Mouse (Mus musculus) intestine, embryonic 15.5 days (tissue): ENCODE measurements around the gene Nsmce3. TPM values are rescaled to one million over a fixed set of nuclear protein-coding genes. Genes with fewer than 3 reads are reported as not detected.

Source experiments
- ATAC-seq: fragments of 200-750 bp; cut with Nextera tagmentation; 2 replicates; pipeline ENCODE4 v1.8.0; 2017; ENCODE audit warnings: moderate TSS enrichment, moderate library complexity
- H3K27ac ChIP-seq: fragments of 300-500 bp; sonication (generic); 2 replicates; pipeline ENCODE4 v1.5.1; 2015; ENCODE audit warnings: mild to moderate bottlenecking, inconsistent platforms
- H3K27me3 ChIP-seq: fragments of 300-500 bp; sonication (generic); replicated peaks from 2 replicates; pipeline ENCODE4 v1.6.1; 2015; ENCODE audit warnings: inconsistent platforms
- H3K36me3 ChIP-seq: fragments of 300-500 bp; sonication (generic); 2 replicates; pipeline ENCODE4 v1.6.1; 2015; ENCODE audit warnings: inconsistent platforms
- H3K4me1 ChIP-seq: fragments of 300-500 bp; sonication (generic); replicated peaks from 2 replicates; pipeline ENCODE4 v1.6.1; 2015; ENCODE audit warnings: inconsistent platforms
- H3K4me2 ChIP-seq: fragments of 300-500 bp; sonication (generic); replicated peaks from 2 replicates; pipeline ENCODE4 v1.6.1; 2015; ENCODE audit warnings: mild to moderate bottlenecking, inconsistent platforms
- H3K4me3 ChIP-seq: fragments of 300-500 bp; sonication (generic); replicated peaks from 2 replicates; pipeline ENCODE4 v1.5.1; 2015; ENCODE audit warnings: inconsistent platforms
- H3K9ac ChIP-seq: fragments of 300-500 bp; sonication (generic); 2 replicates; pipeline ENCODE4 v1.6.1; 2015; ENCODE audit warnings: inconsistent platforms
- H3K9me3 ChIP-seq: fragments of 300-500 bp; sonication (generic); 2 replicates; pipeline ENCODE4 v1.6.1; 2016; ENCODE audit warnings: inconsistent platforms
- WGBS: fragments of 180-500 bp; shearing (Covaris S2); methylation state at CpG from one replicate; pipeline ENCODE4 v1.1.7; 2015; 5-methylcytosine and 5-hydroxymethylcytosine counted together
- polyA plus RNA-seq: library from polyadenylated mRNA; unstranded; fragments of >200 nt; fragmentation: Nextera tagmentation; extraction: Ambion mirVana; gene quantifications from 2 replicates; pipeline ENCODE4 v1.2.1, GENCODE M21; 2015

Gene Nsmce3
- polyA plus RNA-seq, 1 experiment from 2014 or later, result 11.9 TPM

GRCm38 (mm10) chr7:64889919-64890318 is 17.1 kb upstream of the Nsmce3 start:
- H3K9me3 ChIP-seq, result no peaks in the 10 kb centered on the region
- no peak overlapping the region for H3K9ac ChIP-seq
- no peak overlapping the region for H3K4me2 ChIP-seq
- no peak overlapping the region for H3K4me3 ChIP-seq
- 75% methylated on average over 9 of the region's 9 CpGs for WGBS
- no peak for ATAC-seq
- no peak overlapping the region for H3K27ac ChIP-seq
- no peaks in the 10 kb centered on the region for H3K36me3 ChIP-seq
- no peaks in the 10 kb centered on the region for H3K27me3 ChIP-seq
- H3K4me1 ChIP-seq, result no peaks in the 10 kb centered on the region

- H3K4me2 ChIP-seq, result no peak overlapping the region
- WGBS, result 55% methylated on average over 11 of the region's 11 CpGs
- ATAC-seq, result no peak
- no peak overlapping the region for H3K27ac ChIP-seq
- H3K27me3 ChIP-seq, result no peaks in the 10 kb centered on the region
- H3K9ac ChIP-seq, result no peak overlapping the region
- no peaks in the 10 kb centered on the region for H3K36me3 ChIP-seq
- no peaks in the 10 kb centered on the region for H3K4me1 ChIP-seq
- no peak overlapping the region for H3K4me3 ChIP-seq
- no peaks in the 10 kb centered on the region for H3K9me3 ChIP-seq
These were observed 11.5 kb upstream of the Nsmce3 start for GRCm38 (mm10) chr7:64884187-64884862.

- H3K27ac ChIP-seq, result no peak overlapping the region
- no peaks in the 10 kb centered on the region for H3K4me1 ChIP-seq
- H3K36me3 ChIP-seq, result no peaks in the 10 kb centered on the region
- H3K4me2 ChIP-seq, result no peak overlapping the region
- WGBS, result 58% methylated on average over 6 of the region's 6 CpGs
- ATAC-seq, result no peak
- H3K9ac ChIP-seq, result no peak overlapping the region
- H3K27me3 ChIP-seq, result no peaks in the 10 kb centered on the region
- H3K4me3 ChIP-seq, result no peak overlapping the region
- H3K9me3 ChIP-seq, result no peaks in the 10 kb centered on the region
These were observed 9.4 kb upstream of the Nsmce3 start for GRCm38 (mm10) chr7:64882243-64882642.

GRCm38 (mm10) chr7:64881387-64881786 is 8.6 kb upstream of the Nsmce3 start:
- no peak for ATAC-seq
- no peak overlapping the region for H3K9ac ChIP-seq
- H3K4me3 ChIP-seq, result no peak overlapping the region
- H3K36me3 ChIP-seq, result no peaks in the 10 kb centered on the region
- WGBS, result 76% methylated on average over 7 of the region's 7 CpGs
- no peaks in the 10 kb centered on the region for H3K9me3 ChIP-seq
- H3K4me2 ChIP-seq, result no peak overlapping the region
- no peak overlapping the region for H3K27ac ChIP-seq
- no peaks in the 10 kb centered on the region for H3K4me1 ChIP-seq
- no peaks in the 10 kb centered on the region for H3K27me3 ChIP-seq

GRCm38 (mm10) chr7:64880415-64880814 is 7.6 kb upstream of the Nsmce3 start:
- ATAC-seq, result no peak
- Histone ChIP-seq H3K9me3 (no peaks in the 10 kb centered on the region), H3K27ac (no peak overlapping the region), H3K27me3 (no peaks in the 10 kb centered on the region), H3K4me1 (no peaks in the 10 kb centered on the region), H3K4me3 (no peak overlapping the region), H3K4me2 (no peak overlapping the region), H3K9ac (no peak overlapping the region), H3K36me3 (no peaks in the 10 kb centered on the region)
- WGBS, result 71% methylated on average over 5 of the region's 5 CpGs

- Histone ChIP-seq H3K27ac (no peak overlapping the region), H3K27me3 (no peaks in the 10 kb centered on the region), H3K4me2 (no peak overlapping the region), H3K36me3 (no peaks in the 10 kb centered on the region), H3K4me1 (peaks cover 7% of the 10 kb centered on the region), H3K4me3 (no peak overlapping the region), H3K9ac (no peak overlapping the region), H3K9me3 (no peaks in the 10 kb centered on the region)
- 85% methylated on average over 4 of the region's 4 CpGs for WGBS
- no peak for ATAC-seq
These were observed 2.1 kb upstream of the Nsmce3 start for GRCm38 (mm10) chr7:64874941-64875340.

GRCm38 (mm10) chr7:64873266-64873665 is 469 bp upstream of the Nsmce3 start:
- H3K9me3 ChIP-seq, result no peaks in the 10 kb centered on the region
- peak; percentile 28 for ATAC-seq
- H3K4me1 ChIP-seq, result peaks cover 7% of the 10 kb centered on the region
- H3K36me3 ChIP-seq, result no peaks in the 10 kb centered on the region
- peak overlapping the region; percentile 26; the same call in 1 of the 2 replicates for H3K9ac ChIP-seq
- H3K27ac ChIP-seq, result no peak overlapping the region
- 34% methylated on average over 11 of the region's 11 CpGs for WGBS
- no peaks in the 10 kb centered on the region for H3K27me3 ChIP-seq
- peak overlapping the region; percentile 73 for H3K4me2 ChIP-seq
- H3K4me3 ChIP-seq, result peak overlapping the region; percentile 90; the same call in 1 of the 2 replicates

GRCm38 (mm10) chr7:64871987-64872742 is 632 bp downstream of the Nsmce3 start:
- WGBS, result 1% methylated on average over 33 of the region's 33 CpGs
- Histone ChIP-seq H3K36me3 (no peaks in the 10 kb centered on the region), H3K4me3 (peak overlapping the region; percentile 90), H3K4me1 (peaks cover 7% of the 10 kb centered on the region), H3K9ac (peak overlapping the region; percentile 98), H3K27ac (peak overlapping the region; percentile 97), H3K4me2 (peak overlapping the region; percentile 73), H3K27me3 (no peaks in the 10 kb centered on the region), H3K9me3 (no peaks in the 10 kb centered on the region)
- peak; percentile 72 for ATAC-seq

GRCm38 (mm10) chr7:64869549-64870065 is 3.2 kb downstream of the Nsmce3 start:
- no peak overlapping the region for H3K9ac ChIP-seq
- whole genome bisulfite sequencing, result 82% methylated on average over 6 of the region's 6 CpGs
- no peak overlapping the region for H3K4me2 ChIP-seq

GRCm38 (mm10) chr7:64863538-64863937 is 9.3 kb downstream of the Nsmce3 start:
- no peaks in the 10 kb centered on the region for H3K36me3 ChIP-seq
- H3K9ac ChIP-seq, result no peak overlapping the region
- H3K27ac ChIP-seq, result no peak overlapping the region
- no peaks in the 10 kb centered on the region for H3K9me3 ChIP-seq
- H3K4me3 ChIP-seq, result no peak overlapping the region
- WGBS, result 78% methylated on average over 3 of the region's 3 CpGs
- H3K27me3 ChIP-seq, result no peaks in the 10 kb centered on the region
- H3K4me1 ChIP-seq, result no peaks in the 10 kb centered on the region
- no peak overlapping the region for H3K4me2 ChIP-seq
- ATAC-seq, result no peak

More at GRCm38 (mm10) chr7:64869549-64870065, 3.2 kb downstream of the Nsmce3 start:
- no peak overlapping the region for H3K27ac ChIP-seq
- ATAC-seq, result no peak
- no peaks in the 10 kb centered on the region for H3K27me3 ChIP-seq
- H3K9me3 ChIP-seq, result no peaks in the 10 kb centered on the region
- H3K4me3 ChIP-seq, result no peak overlapping the region
- peaks cover 7% of the 10 kb centered on the region for H3K4me1 ChIP-seq
- H3K36me3 ChIP-seq, result no peaks in the 10 kb centered on the region

GRCm38 (mm10) chr7:64862978-64863377 is 9.8 kb downstream of the Nsmce3 start:
- no peaks in the 10 kb centered on the region for H3K36me3 ChIP-seq
- no peak overlapping the region for H3K4me3 ChIP-seq
- H3K27me3 ChIP-seq, result no peaks in the 10 kb centered on the region
- no peak overlapping the region for H3K9ac ChIP-seq
- no peak for ATAC-seq
- H3K4me2 ChIP-seq, result no peak overlapping the region
- H3K4me1 ChIP-seq, result no peaks in the 10 kb centered on the region
- no peaks in the 10 kb centered on the region for H3K9me3 ChIP-seq
- WGBS, result 87% methylated on average over 3 of the region's 3 CpGs
- no peak overlapping the region for H3K27ac ChIP-seq

GRCm38 (mm10) chr7:64856526-64857082 is 16.2 kb downstream of the Nsmce3 start:
- Histone ChIP-seq H3K27ac (no peak overlapping the region), H3K36me3 (no peaks in the 10 kb centered on the region), H3K4me3 (no peak overlapping the region), H3K27me3 (no peaks in the 10 kb centered on the region), H3K9ac (no peak overlapping the region), H3K4me2 (no peak overlapping the region), H3K9me3 (no peaks in the 10 kb centered on the region), H3K4me1 (no peaks in the 10 kb centered on the region)
- 73% methylated on average over 12 of the region's 12 CpGs for WGBS
- no peak for ATAC-seq
